Mouse (Mus musculus): Measurements from ENCODE around the gene Pex16. TPM values are rescaled to one million over a fixed set of nuclear protein-coding genes. Genes with fewer than 3 reads are reported as not detected.

The Pex16 gene
- polyA plus RNA-seq, 1 experiment from 2014 or later: 41.3 TPM

DNA sequence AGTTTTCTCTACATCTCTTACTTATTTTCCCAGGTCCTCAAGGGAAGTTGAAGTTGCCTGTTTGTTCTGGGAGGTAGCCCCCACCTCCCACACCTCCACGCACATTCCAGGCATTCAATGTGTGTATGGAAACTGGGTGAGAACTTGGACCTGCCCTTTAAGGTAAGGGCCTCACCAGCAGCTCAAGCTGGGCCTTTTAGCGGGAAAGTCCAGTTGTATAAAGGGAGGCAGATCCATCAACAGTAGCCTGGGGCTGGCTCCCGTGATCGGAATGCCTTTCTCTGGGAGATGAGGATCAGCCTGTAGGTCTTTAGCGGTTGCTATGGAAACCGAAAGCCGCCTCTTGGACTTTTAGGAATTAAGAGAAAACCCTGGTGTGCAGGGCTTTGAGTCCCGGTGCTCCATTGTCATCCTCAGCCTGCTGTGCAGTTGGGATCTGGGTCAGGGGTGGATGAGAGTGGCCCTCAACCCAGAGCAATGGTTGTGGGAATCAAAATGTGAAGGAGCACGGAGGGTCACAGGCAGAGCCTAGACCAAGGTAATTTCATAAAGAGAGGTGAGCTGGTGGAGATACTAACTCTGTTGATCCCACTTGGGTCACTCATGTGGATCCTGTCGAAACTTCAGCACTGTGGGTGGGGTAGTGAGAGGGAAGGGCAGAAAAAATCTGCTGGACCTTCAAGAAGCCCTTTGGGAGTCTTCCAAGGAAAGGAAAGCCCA is 2.3 kb upstream of the Pex16 start:
- ATAC-seq (replicated peaks): no peak
- Histone ChIP-seq H3K4me3 (no peak overlapping the region), H3K27me3 (replicated peaks) (peaks cover 27% of the 10 kb centered on the region), H3K9me3 (no peaks in the 10 kb centered on the region), H3K9ac (no peak overlapping the region), H3K4me2 (no peak overlapping the region; the same call in 1 of the 2 replicates), H3K4me1 (peaks cover 53% of the 10 kb centered on the region), H3K27ac (0 out of 2 replicates have a peak overlapping the region, but pooled peaks have one; percentile 6), H3K36me3 (replicated peaks) (no peaks in the 10 kb centered on the region)
- WGBS: 7% methylated on average over 10 of the region's 10 CpGs

GRCm38 (mm10) chr2:92372767-92373436 is 1.6 kb upstream of the Pex16 start:
- Histone ChIP-seq H3K27me3 (replicated peaks) (peaks cover 27% of the 10 kb centered on the region), H3K4me1 (peaks cover 53% of the 10 kb centered on the region), H3K9ac (no peak overlapping the region), H3K27ac (0 out of 2 replicates have a peak overlapping the region, but pooled peaks have one; percentile 6), H3K9me3 (no peaks in the 10 kb centered on the region), H3K4me2 (no peak overlapping the region), H3K36me3 (replicated peaks) (no peaks in the 10 kb centered on the region), H3K4me3 (no peak overlapping the region)
- no peak for ATAC-seq (replicated peaks)
- WGBS: 14% methylated on average over 9 of the region's 9 CpGs

GRCm38 (mm10) chr2:92373437-92373813 is 1.1 kb upstream of the Pex16 start:
- 55% methylated on average over 11 of the region's 11 CpGs for WGBS
- ATAC-seq (replicated peaks): no peak
- Histone ChIP-seq H3K27me3 (replicated peaks) (peaks cover 27% of the 10 kb centered on the region), H3K9ac (no peak overlapping the region), H3K36me3 (replicated peaks) (no peaks in the 10 kb centered on the region), H3K4me2 (no peak overlapping the region), H3K4me1 (peaks cover 53% of the 10 kb centered on the region), H3K9me3 (no peaks in the 10 kb centered on the region), H3K27ac (no peak overlapping the region), H3K4me3 (no peak overlapping the region)

- WGBS: under 1% methylated on average over 29 of the region's 29 CpGs
- ATAC-seq (replicated peaks): peak; percentile 94
Measured at GRCm38 (mm10) chr2:92375099-92375623, 685 bp downstream of the Pex16 start.

GRCm38 (mm10) chr2:92375788-92376187 is 1.3 kb downstream of the Pex16 start:
- WGBS: 11% methylated on average over 10 of the region's 10 CpGs
- H3K27ac ChIP-seq: peak overlapping the region; percentile 85
- H3K4me1 ChIP-seq: peaks cover 46% of the 10 kb centered on the region
- peak overlapping the region; percentile 84 for H3K4me2 ChIP-seq
- peak; percentile 2; the same call in 1 of the 2 replicates for ATAC-seq (replicated peaks)
- H3K36me3 ChIP-seq (replicated peaks): peaks cover 9% of the 10 kb centered on the region; the same call in 1 of the 2 replicates
- H3K4me3 ChIP-seq: peak overlapping the region; percentile 85
- no peaks in the 10 kb centered on the region for H3K9me3 ChIP-seq
- H3K9ac ChIP-seq: peak overlapping the region; percentile 65
- peaks cover 7% of the 10 kb centered on the region for H3K27me3 ChIP-seq (replicated peaks)

More at GRCm38 (mm10) chr2:92375099-92375623, 685 bp downstream of the Pex16 start:
- peaks cover 13% of the 10 kb centered on the region for H3K27me3 ChIP-seq (replicated peaks)
- H3K9ac ChIP-seq: peak overlapping the region; percentile 65
- H3K9me3 ChIP-seq: no peaks in the 10 kb centered on the region
- peak overlapping the region; percentile 85 for H3K27ac ChIP-seq
- H3K4me2 ChIP-seq: peak overlapping the region; percentile 84
- H3K4me3 ChIP-seq: peak overlapping the region; percentile 85
- peaks cover 52% of the 10 kb centered on the region for H3K4me1 ChIP-seq
- peaks cover 9% of the 10 kb centered on the region; the same call in 1 of the 2 replicates for H3K36me3 ChIP-seq (replicated peaks)

DNA sequence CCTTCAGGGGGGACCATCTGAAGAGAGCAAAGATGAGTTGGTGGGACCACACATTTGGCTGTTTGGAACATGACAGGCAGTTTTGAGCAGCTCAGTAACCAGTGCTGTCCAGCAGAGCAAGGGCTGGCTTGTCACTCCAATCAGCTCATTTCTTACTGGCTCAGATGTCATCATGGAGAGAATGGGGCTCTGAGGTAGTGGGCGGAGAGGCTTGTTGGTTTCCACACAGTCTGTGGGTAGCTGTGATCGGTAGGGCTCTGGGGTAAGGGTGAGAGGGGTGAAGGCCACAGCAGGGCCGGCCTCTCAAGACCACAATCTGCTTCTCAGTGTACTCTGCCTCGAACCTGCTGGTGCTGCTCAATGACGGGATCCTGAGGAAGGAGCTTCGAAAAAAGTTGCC is 1.8 kb downstream of the Pex16 start:
- Histone ChIP-seq H3K9ac (peak overlapping the region; percentile 65; the same call in 1 of the 2 replicates), H3K36me3 (replicated peaks) (peaks cover 13% of the 10 kb centered on the region; the same call in 1 of the 2 replicates), H3K4me1 (peaks cover 41% of the 10 kb centered on the region), H3K4me2 (peak overlapping the region; percentile 84), H3K27me3 (replicated peaks) (peaks cover 2% of the 10 kb centered on the region; the same call in 1 of the 2 replicates), H3K27ac (no peak overlapping the region), H3K9me3 (no peaks in the 10 kb centered on the region), H3K4me3 (peak overlapping the region; percentile 85)
- no peak for ATAC-seq (replicated peaks)
- WGBS: 85% methylated on average over 6 of the region's 6 CpGs

DNA sequence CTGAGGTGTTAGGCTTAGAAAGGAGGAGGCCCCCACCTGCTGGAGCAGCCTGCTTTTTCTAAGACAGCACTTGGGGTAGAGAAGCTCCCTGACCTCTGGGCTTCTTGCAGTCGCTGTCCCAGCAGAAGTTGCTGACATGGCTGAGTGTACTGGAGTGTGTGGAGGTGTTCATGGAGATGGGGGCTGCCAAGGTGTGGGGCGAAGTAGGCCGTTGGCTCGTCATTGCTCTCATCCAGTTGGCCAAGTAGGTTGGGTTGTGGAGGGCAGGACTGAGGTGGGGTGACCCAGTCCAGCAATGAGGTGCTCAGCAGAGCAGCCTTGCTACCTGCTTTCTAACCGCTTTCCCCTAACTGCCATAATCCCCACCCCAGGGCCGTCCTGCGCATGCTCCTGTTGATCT is 2.8 kb downstream of the Pex16 start:
- no peak overlapping the region for H3K27ac ChIP-seq
- no peak overlapping the region for H3K4me2 ChIP-seq
- peaks cover 31% of the 10 kb centered on the region for H3K4me1 ChIP-seq
- H3K9ac ChIP-seq: no peak overlapping the region
- peaks cover 22% of the 10 kb centered on the region; the same call in 1 of the 2 replicates for H3K36me3 ChIP-seq (replicated peaks)
- ATAC-seq (replicated peaks): no peak
- WGBS: 94% methylated on average over 7 of the region's 7 CpGs
- no peaks in the 10 kb centered on the region for H3K9me3 ChIP-seq
- no peaks in the 10 kb centered on the region for H3K27me3 ChIP-seq (replicated peaks)
- no peak overlapping the region for H3K4me3 ChIP-seq

- no peak overlapping the region for H3K9ac ChIP-seq
- H3K4me3 ChIP-seq: no peak overlapping the region
- no peaks in the 10 kb centered on the region for H3K9me3 ChIP-seq
- no peaks in the 10 kb centered on the region for H3K27me3 ChIP-seq (replicated peaks)
- H3K36me3 ChIP-seq (replicated peaks): peaks cover 42% of the 10 kb centered on the region
- no peak overlapping the region for H3K27ac ChIP-seq
- no peak overlapping the region for H3K4me2 ChIP-seq
- no peak for ATAC-seq (replicated peaks)
- peaks cover 11% of the 10 kb centered on the region for H3K4me1 ChIP-seq
- WGBS: 82% methylated on average over 17 of the region's 17 CpGs
Measured at GRCm38 (mm10) chr2:92379783-92380494, 5.5 kb downstream of the Pex16 start.

DNA sequence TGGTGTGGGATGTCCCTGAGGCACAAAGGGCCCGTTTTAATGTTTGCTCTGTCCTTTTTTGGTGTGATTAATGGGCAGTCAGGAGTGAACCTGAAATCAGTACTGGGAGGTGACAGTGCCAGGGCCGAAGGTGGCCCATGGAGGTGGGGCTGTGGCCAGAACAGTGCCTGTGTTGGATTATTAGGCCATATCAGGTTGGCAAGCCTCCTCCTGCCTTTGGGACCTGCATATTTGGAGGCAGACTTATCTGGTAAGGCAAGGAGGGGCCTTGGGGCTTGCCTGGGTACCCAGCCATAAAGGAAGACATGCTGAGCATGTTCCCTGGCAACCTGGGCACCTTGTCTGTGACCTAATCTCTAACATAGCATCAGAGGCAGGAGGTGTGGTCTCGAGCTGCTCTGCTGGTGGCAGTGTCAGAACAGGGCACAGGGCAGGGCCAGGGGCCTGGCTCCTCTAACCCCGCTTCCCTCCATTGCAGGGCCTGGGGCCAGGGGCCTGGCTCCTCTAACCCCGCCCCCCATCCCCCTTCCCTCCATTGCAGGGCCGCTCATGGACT is 6.1 kb downstream of the Pex16 start:
- Histone ChIP-seq H3K27ac (no peak overlapping the region), H3K4me2 (no peak overlapping the region), H3K27me3 (replicated peaks) (no peaks in the 10 kb centered on the region), H3K36me3 (replicated peaks) (peaks cover 48% of the 10 kb centered on the region), H3K9me3 (no peaks in the 10 kb centered on the region), H3K4me1 (peaks cover 10% of the 10 kb centered on the region), H3K4me3 (no peak overlapping the region), H3K9ac (no peak overlapping the region)
- WGBS: 76% methylated on average over 6 of the region's 6 CpGs
- no peak for ATAC-seq (replicated peaks)

- Histone ChIP-seq H3K36me3 (replicated peaks) (peaks cover 54% of the 10 kb centered on the region), H3K27ac (no peak overlapping the region), H3K4me1 (peaks cover 4% of the 10 kb centered on the region), H3K4me3 (no peak overlapping the region), H3K4me2 (no peak overlapping the region), H3K9ac (no peak overlapping the region), H3K9me3 (no peaks in the 10 kb centered on the region), H3K27me3 (replicated peaks) (no peaks in the 10 kb centered on the region)
- ATAC-seq (replicated peaks): no peak
- 88% methylated on average over 5 of the region's 5 CpGs for WGBS
Measured at GRCm38 (mm10) chr2:92381161-92381560, 6.7 kb downstream of the Pex16 start.

DNA sequence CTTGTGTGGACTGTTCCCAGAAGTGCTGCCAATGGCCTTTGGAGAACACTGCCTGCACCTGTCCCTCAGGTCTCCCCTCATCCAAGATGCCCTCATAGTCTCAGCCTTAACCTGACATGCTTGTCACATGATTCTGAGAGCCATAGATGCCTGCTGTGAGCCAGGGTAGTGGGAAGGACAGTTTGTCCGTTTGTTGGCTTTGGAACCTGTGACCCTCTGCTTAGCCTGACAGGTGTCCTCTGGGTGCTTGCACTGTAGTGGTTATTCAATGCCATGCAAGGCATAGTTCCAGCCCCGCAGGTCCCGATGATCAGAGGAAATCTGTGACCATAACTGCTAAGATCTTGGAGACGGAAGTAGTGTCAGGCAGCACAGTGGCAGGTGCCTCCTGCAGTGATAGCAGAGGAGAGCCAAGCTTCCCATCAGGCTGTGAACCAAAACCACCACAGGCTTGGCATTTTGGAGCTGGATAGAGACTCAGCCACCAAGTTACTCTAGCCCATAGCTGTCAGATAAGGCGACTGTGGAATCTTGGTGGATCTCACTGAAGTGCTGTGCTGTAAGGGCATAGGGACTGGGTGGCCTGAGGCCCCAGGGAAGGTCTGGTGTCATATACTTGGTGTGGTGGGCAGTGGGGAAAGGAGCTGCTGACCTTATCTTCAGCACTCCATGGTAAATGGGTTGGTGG is 7.6 kb downstream of the Pex16 start, which contains the start of gene 1700029I15Rik:
Gene 1700029I15Rik, plus strand, starts transcription at position 638 of the 688 bp plus-strand sequence.
- Histone ChIP-seq H3K27me3 (replicated peaks) (no peaks in the 10 kb centered on the region), H3K4me2 (no peak within 1 kb of the TSS), H3K36me3 (replicated peaks) (peaks cover 62% of the 10 kb centered on the region), H3K4me3 (no peak within 1 kb of the TSS), H3K9ac (no peak within 1 kb of the TSS), H3K27ac (no peak within 1 kb of the TSS), H3K9me3 (no peaks in the 10 kb centered on the region), H3K4me1 (peaks cover 2% of the 10 kb centered on the region; the same call in 1 of the 2 replicates)
- ATAC-seq (replicated peaks): no peak
- 83% methylated on average over 5 of the region's 5 CpGs for WGBS

Data from midbrain, embryonic 15.5 days (tissue).